Mouse (Mus musculus): ENCODE data around the gene Olfr148.

Gene Olfr148

DNA sequence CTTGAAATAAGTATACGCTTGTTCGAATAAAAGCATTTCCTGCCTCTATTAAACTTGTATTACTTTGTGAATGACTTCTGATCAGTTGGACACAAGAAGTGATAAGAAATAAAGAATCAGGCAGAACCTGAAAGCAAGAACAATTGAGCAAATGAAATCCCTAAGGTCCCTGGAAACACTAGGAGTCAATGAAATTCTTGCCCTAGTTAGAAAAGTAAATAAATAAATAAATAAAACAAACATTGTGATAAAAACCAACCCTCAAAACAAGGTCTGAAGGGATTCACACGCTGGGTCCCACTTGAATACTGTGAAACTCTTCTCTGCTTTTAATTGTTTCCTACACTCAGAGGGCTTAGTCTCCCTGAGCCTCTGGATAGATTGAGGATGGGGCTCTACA, at the start of gene Olfr148:
TSS of gene Olfr148 (plus strand) at position 301 of the 400 bp plus-strand sequence.
- no peak for DNase-seq (ENCODE audit: low read depth, low spot score)

GRCm38 (mm10) chr9:39575469-39575868, 35.0 kb upstream of the Olfr148 start, which contains the start of gene Olfr959:
TSS of gene Olfr959 (minus strand) at chr9:39575569.
- DNase-seq (ENCODE audit: low read depth, low spot score): no peak

DNA sequence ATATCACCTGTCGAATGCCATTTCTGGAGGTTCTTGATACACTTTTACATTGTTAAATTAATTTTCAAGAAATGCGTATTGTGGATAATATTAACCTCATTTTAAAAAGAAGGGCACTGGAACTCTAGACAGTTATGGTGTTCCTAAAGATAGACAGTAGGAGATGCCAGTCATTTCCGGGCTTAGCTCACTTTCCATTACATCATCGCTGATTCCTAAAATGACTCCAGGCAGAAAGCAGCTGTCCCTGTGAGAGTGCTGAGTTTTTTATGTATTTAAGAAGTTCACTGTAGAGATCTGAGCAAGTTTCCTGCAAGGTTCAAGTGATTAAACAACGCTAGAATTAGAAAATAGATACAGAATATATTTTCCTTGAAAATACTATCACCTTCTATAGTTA, 33.4 kb upstream of the Olfr148 start:
- no peak for DNase-seq (ENCODE audit: low read depth, low spot score)

- DNase-seq (ENCODE audit: low read depth, low spot score): no peak
Observed at GRCm38 (mm10) chr9:39602536-39603332, 7.7 kb upstream of the Olfr148 start.

DNA sequence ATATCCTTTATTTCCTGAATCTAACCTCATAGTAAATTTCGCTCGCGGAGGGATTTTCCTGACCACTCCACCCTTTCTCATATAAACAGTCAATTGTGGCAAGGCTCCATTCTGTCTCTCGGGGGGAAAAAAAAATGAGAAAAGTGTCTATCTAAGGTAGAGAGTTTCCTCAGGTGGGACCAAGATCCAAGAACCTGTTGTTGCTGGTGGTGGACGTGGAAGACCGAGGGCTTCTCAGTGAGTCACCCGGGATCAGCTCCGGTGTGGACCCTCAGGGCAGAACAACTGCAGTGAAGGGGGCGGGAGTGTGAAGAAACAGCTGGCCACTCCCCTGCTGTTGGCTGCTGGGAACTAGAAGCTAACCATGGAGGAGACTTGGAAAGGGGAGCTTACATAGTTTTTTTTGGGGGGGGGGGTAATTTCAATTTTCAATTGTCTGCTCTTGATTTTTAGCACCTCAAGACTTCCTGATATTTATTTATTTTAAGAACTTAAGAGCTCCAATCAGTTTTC, 7.1 kb upstream of the Olfr148 start:
- no peak for DNase-seq (ENCODE audit: low read depth, low spot score)

- no peak for DNase-seq (ENCODE audit: low read depth, low spot score)
Observed at GRCm38 (mm10) chr9:39603999-39604453, 6.4 kb upstream of the Olfr148 start, which contains the start of gene AW551984. TSS of gene AW551984 (minus strand) at chr9:39604403.

- no peak for DNase-seq (ENCODE audit: low read depth, low spot score)
Observed at GRCm38 (mm10) chr9:39608497-39608896, 2.0 kb upstream of the Olfr148 start.

- DNase-seq (ENCODE audit: low read depth, low spot score): no peak
Observed at GRCm38 (mm10) chr9:39611953-39612352, 1.5 kb downstream of the Olfr148 start.

- no peak for DNase-seq (ENCODE audit: low read depth, low spot score)
Observed at GRCm38 (mm10) chr9:39621073-39621472, 10.6 kb downstream of the Olfr148 start, which contains the start of gene Olfr960. TSS of gene Olfr960 (plus strand) at chr9:39621373.

DNA sequence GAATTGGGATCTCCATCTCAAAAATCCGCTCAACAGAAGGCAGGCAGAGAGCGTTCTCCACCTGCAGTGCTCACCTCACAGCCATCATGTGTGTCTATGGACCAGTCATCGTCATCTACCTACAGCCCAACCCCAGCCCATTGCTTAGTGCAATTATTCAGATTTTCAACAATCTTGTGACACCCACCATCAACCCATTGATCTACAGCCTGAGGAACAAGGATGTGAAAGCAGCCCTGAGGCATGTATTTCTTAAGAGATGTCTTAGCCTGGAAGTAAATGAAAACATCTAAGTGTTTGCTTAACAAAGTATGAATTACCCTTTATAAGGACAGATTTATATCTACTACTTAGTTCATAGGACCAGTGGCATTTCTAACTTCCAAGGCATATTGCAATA, 13.3 kb downstream of the Olfr148 start:
- no peak for DNase-seq (ENCODE audit: low read depth, low spot score)

GRCm38 (mm10) chr9:39624711-39625110, 14.3 kb downstream of the Olfr148 start:
- DNase-seq (ENCODE audit: low read depth, low spot score): no peak

DNA sequence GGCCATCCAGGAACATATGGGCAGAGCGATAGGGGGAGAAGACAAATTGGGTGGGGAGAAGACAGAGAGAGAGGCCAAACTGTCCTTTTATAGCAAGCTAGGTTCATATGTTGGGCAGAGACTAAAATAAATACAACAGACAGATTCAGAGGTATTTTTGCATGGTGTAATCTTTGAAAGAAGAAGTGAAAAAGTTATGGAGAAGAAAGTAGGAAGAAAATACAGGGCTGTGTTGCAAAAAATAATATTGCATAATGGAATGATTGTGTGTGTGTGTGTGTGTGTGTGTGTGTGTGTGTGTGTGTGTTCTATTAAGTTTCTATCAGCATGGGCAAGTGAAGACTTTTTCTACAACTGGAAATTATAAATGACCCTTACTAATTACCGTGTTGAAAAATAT, 18.6 kb downstream of the Olfr148 start:
- no peak for DNase-seq (ENCODE audit: low read depth, low spot score)

GRCm38 (mm10) chr9:39633913-39634594, 23.6 kb downstream of the Olfr148 start:
- DNase-seq (ENCODE audit: low read depth, low spot score): no peak

DNA sequence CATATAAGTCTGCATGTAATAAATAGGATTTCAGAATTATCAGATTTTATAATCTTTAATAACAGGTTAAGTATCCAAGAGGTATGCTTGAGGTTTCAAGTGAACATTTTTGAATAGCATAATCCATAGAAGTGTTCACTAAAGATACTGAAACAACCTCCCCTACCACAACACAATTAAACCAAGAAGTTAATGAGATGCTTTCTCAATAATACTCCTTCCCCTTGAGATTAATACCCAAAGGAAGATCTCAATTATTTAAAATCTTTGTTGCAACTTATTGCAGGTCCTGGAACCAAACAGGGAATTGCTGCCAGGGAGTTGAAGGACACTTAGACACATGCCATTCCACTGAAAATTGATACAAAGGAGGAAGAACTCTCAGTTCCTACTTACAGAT, 34.3 kb downstream of the Olfr148 start, which contains the start of gene Olfr961:
TSS of gene Olfr961 (plus strand) at position 301 of the 400 bp plus-strand sequence.
- DNase-seq (ENCODE audit: low read depth, low spot score): no peak

- DNase-seq (ENCODE audit: low read depth, low spot score): no peak
Observed at GRCm38 (mm10) chr9:39647382-39647781, 36.9 kb downstream of the Olfr148 start.

DNA sequence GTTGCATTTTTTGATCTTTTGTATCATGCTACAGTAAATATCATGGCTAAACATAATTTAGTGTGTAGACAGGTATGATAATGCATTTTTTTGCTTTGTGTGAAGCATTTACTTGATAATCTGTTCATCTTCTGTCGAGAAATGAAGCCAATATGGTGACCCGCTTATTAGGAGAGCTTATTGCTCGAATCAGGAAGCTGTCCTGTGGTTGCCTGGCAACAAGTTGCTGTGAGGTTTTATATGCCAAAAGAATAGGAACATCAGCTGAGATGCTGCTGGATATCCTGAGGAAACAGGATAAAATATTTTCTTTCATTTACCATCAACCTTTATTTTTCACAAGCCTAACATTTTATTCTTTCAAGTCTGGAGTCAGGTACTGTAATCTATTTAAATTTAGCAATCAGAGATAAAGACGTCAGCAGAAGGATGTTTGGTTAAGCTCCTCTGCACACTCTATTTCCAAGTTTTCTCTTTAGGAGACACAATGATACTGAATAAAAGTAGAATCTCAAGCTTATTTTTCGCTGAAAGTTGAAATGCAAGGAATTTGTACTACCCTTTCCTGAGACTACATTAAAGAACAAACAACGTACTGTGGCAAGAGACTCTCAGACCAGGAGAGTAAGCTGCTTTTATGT, 44.4 kb downstream of the Olfr148 start:
- no peak for DNase-seq (ENCODE audit: low read depth, low spot score)

Measured in A20 (cell line).